Mouse (Mus musculus) forebrain, embryonic 14.5 days (tissue): ENCODE results near the gene Vsx1. TPM values are rescaled to one million over a fixed set of nuclear protein-coding genes. Genes with fewer than 3 reads are reported as not detected.

ENCODE experiments used
- ATAC-seq: fragments of 200-750 bp; cut with Nextera tagmentation; 2 replicates; pipeline ENCODE4 v1.8.0; 2017; ENCODE audit warnings: mild to moderate bottlenecking, moderate library complexity
- DNase-seq: peaks from one replicate; pipeline ENCODE4 v3.0.0-alpha.2; 2015; ENCODE audit warnings: low spot score
- H3K27ac ChIP-seq: fragments of 300-500 bp; sonication (generic); 2 replicates; pipeline ENCODE4 v1.5.1; 2014; ENCODE audit warnings: low read depth, mild to moderate bottlenecking, control low read depth, low read length, moderate library complexity
- H3K27me3 ChIP-seq: fragments of 300-500 bp; sonication (generic); replicated peaks from 2 replicates; pipeline ENCODE4 v1.6.1; 2014; ENCODE audit warnings: low read length, control low read depth, mixed read lengths; ENCODE audit not compliant: control insufficient read depth, insufficient read depth
- H3K36me3 ChIP-seq: fragments of 300-500 bp; sonication (generic); 2 replicates; pipeline ENCODE4 v1.6.1; 2014; ENCODE audit warnings: low read length, control low read depth; ENCODE audit not compliant: control insufficient read depth, insufficient read depth
- H3K4me1 ChIP-seq: fragments of 300-500 bp; sonication (generic); 2 replicates; pipeline ENCODE4 v1.6.1; 2014; ENCODE audit warnings: antibody characterized with exemption, low read length, control low read depth; ENCODE audit not compliant: control insufficient read depth, insufficient read depth
- H3K4me2 ChIP-seq: fragments of 300-500 bp; sonication (generic); 2 replicates; pipeline ENCODE4 v1.6.1; 2014; ENCODE audit warnings: mild to moderate bottlenecking, control low read depth, low read length
- H3K4me3 ChIP-seq: fragments of 300-500 bp; sonication (generic); 2 replicates; pipeline ENCODE4 v1.5.1; 2014; ENCODE audit warnings: low read depth, low read length, control low read depth
- H3K9ac ChIP-seq: fragments of 300-500 bp; sonication (generic); 2 replicates; pipeline ENCODE4 v1.6.1; 2014; ENCODE audit warnings: mild to moderate bottlenecking, low read length, control low read depth, moderate library complexity
- H3K9me3 ChIP-seq: fragments of 300-500 bp; sonication (generic); replicated peaks from 2 replicates; pipeline ENCODE4 v1.6.1; 2016; ENCODE audit warnings: low read length, control low read depth, mixed read lengths; ENCODE audit not compliant: control insufficient read depth
- WGBS: fragments of 180-500 bp; shearing (Covaris S2); extraction: QIAGEN DNeasy Blood & Tissue Kit; methylation state at CpG from one replicate; pipeline ENCODE4 v1.1.7; 2014; 5-methylcytosine and 5-hydroxymethylcytosine counted together
- polyA plus RNA-seq: library from polyadenylated mRNA; unstranded; fragments of >200 nt; fragmentation: Nextera tagmentation; extraction: Ambion mirVana; gene quantifications from 2 replicates; pipeline ENCODE4 v1.2.1, GENCODE M21; 2014

Gene Vsx1
- polyA plus RNA-seq, result 0.04 TPM in 1 of 2 replicates, not detected in the other

GRCm38 (mm10) chr2:150689223-150689800, at the start of gene Vsx1:
Gene Vsx1 (minus strand): TSS chr2:150689360.
- 22% methylated on average over 16 of the region's 16 CpGs for WGBS
- Histone ChIP-seq H3K4me3 (peak within 1 kb of the TSS; percentile 37), H3K4me1 (peaks cover 10% of the 10 kb centered on the region; the same call in 1 of the 2 replicates), H3K27ac (no peak within 1 kb of the TSS), H3K9me3 (no peaks in the 10 kb centered on the region), H3K4me2 (peak within 1 kb of the TSS; percentile 67), H3K36me3 (no peaks in the 10 kb centered on the region), H3K9ac (peak within 1 kb of the TSS; percentile 59), H3K27me3 (peaks cover 57% of the 10 kb centered on the region)
- ATAC-seq (no peak), DNase-seq (no peak)

- ATAC-seq (no peak), DNase-seq (no peak)
- H3K27ac ChIP-seq, result no peak overlapping the region
- H3K27me3 ChIP-seq, result no peaks in the 10 kb centered on the region
- H3K4me2 ChIP-seq, result no peak overlapping the region
- no peaks in the 10 kb centered on the region for H3K36me3 ChIP-seq
- H3K4me3 ChIP-seq, result no peak overlapping the region
- H3K4me1 ChIP-seq, result peaks cover 4% of the 10 kb centered on the region; the same call in 1 of the 2 replicates
- H3K9ac ChIP-seq, result no peak overlapping the region
- H3K9me3 ChIP-seq, result no peaks in the 10 kb centered on the region
- 82% methylated on average over 9 of the region's 9 CpGs for WGBS
Observed at GRCm38 (mm10) chr2:150737881-150738280, 48.7 kb upstream of the Vsx1 start.

- peak; percentile 96 for ATAC-seq
- Histone ChIP-seq H3K27me3 (no peaks in the 10 kb centered on the region), H3K36me3 (no peaks in the 10 kb centered on the region), H3K4me3 (no peak overlapping the region), H3K9ac (no peak overlapping the region), H3K9me3 (no peaks in the 10 kb centered on the region), H3K4me1 (peaks cover 4% of the 10 kb centered on the region; the same call in 1 of the 2 replicates), H3K27ac (peak overlapping the region; percentile 61), H3K4me2 (0 out of 2 replicates have a peak overlapping the region, but pooled peaks have one; percentile 6)
- WGBS, result 9% methylated on average over 11 of the region's 11 CpGs
- peak; percentile 79 for DNase-seq
Observed at GRCm38 (mm10) chr2:150735756-150736576, 46.8 kb upstream of the Vsx1 start.

GRCm38 (mm10) chr2:150712167-150712674, 23.1 kb upstream of the Vsx1 start:
- DNase-seq, result peak; percentile 33
- H3K27me3 ChIP-seq, result no peaks in the 10 kb centered on the region
- WGBS, result 77% methylated on average over 4 of the region's 4 CpGs
- no peak overlapping the region for H3K27ac ChIP-seq
- no peaks in the 10 kb centered on the region for H3K9me3 ChIP-seq
- H3K4me3 ChIP-seq, result no peak overlapping the region
- no peak for ATAC-seq
- no peak overlapping the region for H3K4me2 ChIP-seq
- no peak overlapping the region for H3K9ac ChIP-seq
- no peaks in the 10 kb centered on the region for H3K4me1 ChIP-seq
- H3K36me3 ChIP-seq, result no peaks in the 10 kb centered on the region

GRCm38 (mm10) chr2:150691481-150692170, 2.5 kb upstream of the Vsx1 start:
- Histone ChIP-seq H3K4me1 (peaks cover 10% of the 10 kb centered on the region; the same call in 1 of the 2 replicates), H3K9ac (no peak overlapping the region), H3K27ac (no peak overlapping the region), H3K27me3 (peaks cover 53% of the 10 kb centered on the region), H3K36me3 (no peaks in the 10 kb centered on the region), H3K4me3 (no peak overlapping the region), H3K4me2 (no peak overlapping the region), H3K9me3 (no peaks in the 10 kb centered on the region)
- WGBS, result 61% methylated on average over 6 of the region's 6 CpGs
- no peak for DNase-seq
- no peak for ATAC-seq

GRCm38 (mm10) chr2:150690216-150690615, 1.1 kb upstream of the Vsx1 start:
- 2% methylated on average over 11 of the region's 11 CpGs for WGBS
- Histone ChIP-seq H3K9me3 (no peaks in the 10 kb centered on the region), H3K4me2 (no peak overlapping the region), H3K27me3 (peaks cover 57% of the 10 kb centered on the region), H3K36me3 (no peaks in the 10 kb centered on the region), H3K4me1 (peaks cover 10% of the 10 kb centered on the region; the same call in 1 of the 2 replicates), H3K27ac (no peak overlapping the region), H3K9ac (no peak overlapping the region), H3K4me3 (no peak overlapping the region)
- ATAC-seq, result no peak
- no peak for DNase-seq

GRCm38 (mm10) chr2:150688541-150689186, 496 bp downstream of the Vsx1 start:
- 1% methylated on average over 44 of the region's 44 CpGs for WGBS
- peak overlapping the region; percentile 37 for H3K4me3 ChIP-seq
- peak overlapping the region; percentile 59 for H3K9ac ChIP-seq
- H3K27ac ChIP-seq, result no peak overlapping the region
- DNase-seq (peak; percentile 70), ATAC-seq (peak; percentile 77)
- peak overlapping the region; percentile 67 for H3K4me2 ChIP-seq
- H3K9me3 ChIP-seq, result no peaks in the 10 kb centered on the region
- no peaks in the 10 kb centered on the region for H3K36me3 ChIP-seq
- peaks cover 57% of the 10 kb centered on the region for H3K27me3 ChIP-seq
- H3K4me1 ChIP-seq, result peaks cover 10% of the 10 kb centered on the region; the same call in 1 of the 2 replicates

GRCm38 (mm10) chr2:150687871-150688540, 1.2 kb downstream of the Vsx1 start:
- 1% methylated on average over 23 of the region's 23 CpGs for WGBS
- peak; percentile 12; the same call in 1 of the 2 replicates for ATAC-seq
- peaks cover 57% of the 10 kb centered on the region for H3K27me3 ChIP-seq

More at GRCm38 (mm10) chr2:150687871-150688540, 1.2 kb downstream of the Vsx1 start:
- Histone ChIP-seq H3K9ac (peak overlapping the region; percentile 59), H3K4me2 (peak overlapping the region; percentile 67), H3K4me1 (peaks cover 10% of the 10 kb centered on the region; the same call in 1 of the 2 replicates), H3K9me3 (no peaks in the 10 kb centered on the region), H3K27ac (no peak overlapping the region), H3K36me3 (no peaks in the 10 kb centered on the region), H3K4me3 (peak overlapping the region; percentile 37)
- DNase-seq, result no peak
